Mouse (Mus musculus) midbrain, embryonic 13.5 days (tissue): ENCODE measurements at regions not wholly inside any gene's neighbourhood (a gene's known extent, or its start where the extent isn't known, plus 50 kb on each side); places are given as distances from the start of the nearest gene placed in this dataset.
A peak's percentile ranks its signal among the peaks of the same experiment; 100 is the strongest.
"Not testable (repeated sequence)": the region's sequence is repeated elsewhere in the genome, so short reads cannot be mapped to it uniquely, and the experiment has no call there.

Source experiments
- ATAC-seq: fragments of 200-750 bp; cut with Nextera tagmentation; 2 replicates; pipeline ENCODE4 v1.8.0; 2017; ENCODE audit warnings: mild to moderate bottlenecking, moderate TSS enrichment, moderate library complexity
- H3K27ac ChIP-seq: fragments of 300-500 bp; sonication (generic); 2 replicates; pipeline ENCODE4 v1.5.1; 2015; ENCODE audit warnings: inconsistent platforms, mild to moderate bottlenecking, moderate library complexity
- H3K27me3 ChIP-seq: fragments of 300-500 bp; sonication (generic); 2 replicates; pipeline ENCODE4 v1.6.1; 2015; ENCODE audit warnings: mild to moderate bottlenecking, inconsistent platforms
- H3K36me3 ChIP-seq: fragments of 300-500 bp; sonication (generic); 2 replicates; pipeline ENCODE4 v1.6.1; 2015; ENCODE audit warnings: mild to moderate bottlenecking, inconsistent platforms
- H3K4me1 ChIP-seq: fragments of 300-500 bp; sonication (generic); replicated peaks from 2 replicates; pipeline ENCODE4 v1.6.1; 2015; ENCODE audit warnings: inconsistent platforms
- H3K4me2 ChIP-seq: fragments of 300-500 bp; sonication (generic); replicated peaks from 2 replicates; pipeline ENCODE4 v1.6.1; 2015; ENCODE audit warnings: moderate library complexity, mild to moderate bottlenecking, inconsistent platforms
- H3K4me3 ChIP-seq: fragments of 300-500 bp; sonication (generic); replicated peaks from 2 replicates; pipeline ENCODE4 v1.5.1; 2015; ENCODE audit warnings: mild to moderate bottlenecking, inconsistent platforms
- H3K9ac ChIP-seq: fragments of 300-500 bp; sonication (generic); replicated peaks from 2 replicates; pipeline ENCODE4 v1.6.1; 2015; ENCODE audit warnings: mild to moderate bottlenecking, inconsistent platforms
- H3K9me3 ChIP-seq: fragments of 300-500 bp; sonication (generic); 2 replicates; pipeline ENCODE4 v1.6.1; 2016; ENCODE audit warnings: mild to moderate bottlenecking, inconsistent platforms
- WGBS: fragments of 180-500 bp; shearing (Covaris S2); methylation state at CpG from one replicate; pipeline ENCODE4 v1.1.7; 2015; 5-methylcytosine and 5-hydroxymethylcytosine counted together

- WGBS = 2% methylated on average over 49 of the region's 49 CpGs
- not testable (repeated sequence) for H3K9me3 ChIP-seq
These were observed 94.3 kb upstream of the Zfp986 start for GRCm38 (mm10) chr4:145774241-145774761.

GRCm38 (mm10) chr4:145774884-145775283 lies 93.7 kb upstream of the Zfp986 start:
- H3K27ac ChIP-seq, H3K9ac ChIP-seq, H3K4me2 ChIP-seq, H3K4me1 ChIP-seq, ATAC-seq, H3K36me3 ChIP-seq, H3K4me3 ChIP-seq, H3K9me3 ChIP-seq, H3K27me3 ChIP-seq: not testable (repeated sequence)
- 38% methylated on average over 2 of the region's 6 CpGs for WGBS

More at GRCm38 (mm10) chr4:145774241-145774761, 94.3 kb upstream of the Zfp986 start:
- Histone ChIP-seq H3K4me2 (peak overlapping the region; percentile 48), H3K4me3 (peak overlapping the region; percentile 30)
- not testable (repeated sequence) for H3K27me3 ChIP-seq, H3K27ac ChIP-seq, H3K36me3 ChIP-seq, H3K4me1 ChIP-seq, H3K9ac ChIP-seq
- peak; percentile 97 for ATAC-seq

- ATAC-seq, H3K9me3 ChIP-seq: not testable (repeated sequence)
These were observed 92.1 kb upstream of the Zfp986 start for GRCm38 (mm10) chr4:145776531-145776930.

GRCm38 (mm10) chr4:145781281-145781896 lies 87.2 kb upstream of the Zfp986 start:
- WGBS = no CpG with 5 or more reads among the region's 14 CpGs
- not testable (repeated sequence) for H3K36me3 ChIP-seq, H3K27ac ChIP-seq, H3K27me3 ChIP-seq, H3K4me1 ChIP-seq, ATAC-seq, H3K4me3 ChIP-seq, H3K4me2 ChIP-seq, H3K9ac ChIP-seq, H3K9me3 ChIP-seq

More at GRCm38 (mm10) chr4:145776531-145776930, 92.1 kb upstream of the Zfp986 start:
- not testable (repeated sequence) for H3K4me2 ChIP-seq, H3K4me1 ChIP-seq, H3K9ac ChIP-seq, H3K4me3 ChIP-seq, H3K36me3 ChIP-seq, H3K27me3 ChIP-seq, H3K27ac ChIP-seq

- WGBS = no CpG with 5 or more reads among the region's 4 CpGs
These were observed 53.9 kb upstream of the Zfp986 start for GRCm38 (mm10) chr4:145814674-145815073.

More at GRCm38 (mm10) chr4:145814674-145815073, 53.9 kb upstream of the Zfp986 start:
- not testable (repeated sequence) for H3K9me3 ChIP-seq, H3K9ac ChIP-seq, H3K4me3 ChIP-seq, H3K27me3 ChIP-seq, H3K36me3 ChIP-seq, H3K4me2 ChIP-seq, H3K4me1 ChIP-seq, ATAC-seq, H3K27ac ChIP-seq
